Mouse (Mus musculus): ENCODE data around the gene Coro1c.
"Not testable (repeated sequence)": the region's sequence is repeated elsewhere in the genome, so short reads cannot be mapped to it uniquely, and the experiment has no call there.

Coro1c gene

GRCm38 (mm10) chr5:113828481-113828880 lies 80.1 kb downstream of the Coro1c start:
- no peak for DNase-seq (ENCODE audit: low spot score in 2 of 2)

GRCm38 (mm10) chr5:113827991-113828411 lies 80.6 kb downstream of the Coro1c start:
- no peak for DNase-seq (ENCODE audit: low spot score in 2 of 2)

GRCm38 (mm10) chr5:113826619-113827018 lies 81.9 kb downstream of the Coro1c start:
- DNase-seq (ENCODE audit: low spot score in 2 of 2), result no peak

GRCm38 (mm10) chr5:113825558-113825957 lies 83.0 kb downstream of the Coro1c start:
- no peak for DNase-seq (ENCODE audit: low spot score in 2 of 2)

GRCm38 (mm10) chr5:113824228-113824627 lies 84.3 kb downstream of the Coro1c start:
- no peak for DNase-seq (ENCODE audit: low spot score in 2 of 2)

GRCm38 (mm10) chr5:113818572-113818971 lies 90.0 kb downstream of the Coro1c start:
- DNase-seq (ENCODE audit: low spot score in 2 of 2), result no peak

GRCm38 (mm10) chr5:113815638-113816152 lies 92.9 kb downstream of the Coro1c start:
- peak; percentile 12 to 64 for DNase-seq (ENCODE audit: low spot score in 2 of 2)

GRCm38 (mm10) chr5:113815041-113815389 lies 93.5 kb downstream of the Coro1c start:
- no peak for DNase-seq (ENCODE audit: low spot score in 2 of 2)

GRCm38 (mm10) chr5:113814111-113815040 lies 94.2 kb downstream of the Coro1c start:
- no peak for DNase-seq (ENCODE audit: low spot score in 2 of 2)

GRCm38 (mm10) chr5:113813608-113814007 lies 95.0 kb downstream of the Coro1c start:
- DNase-seq (ENCODE audit: low spot score in 2 of 2), result no peak

- no peak for DNase-seq (ENCODE audit: low spot score in 2 of 2)
Observed at GRCm38 (mm10) chr5:113812638-113813037, 95.9 kb downstream of the Coro1c start.

- DNase-seq (ENCODE audit: low spot score in 2 of 2), result not testable (repeated sequence)
Observed at GRCm38 (mm10) chr5:113811824-113812420, 96.6 kb downstream of the Coro1c start.

- DNase-seq (ENCODE audit: low spot score in 2 of 2), result no peak
Observed at GRCm38 (mm10) chr5:113810111-113810510, 98.4 kb downstream of the Coro1c start.

- DNase-seq (ENCODE audit: low spot score in 2 of 2), result no peak
Observed at GRCm38 (mm10) chr5:113808177-113808576, 100.4 kb downstream of the Coro1c start.

GRCm38 (mm10) chr5:113807712-113808111 lies 100.8 kb downstream of the Coro1c start:
- no peak for DNase-seq (ENCODE audit: low spot score in 2 of 2)

GRCm38 (mm10) chr5:113806414-113806813 lies 102.1 kb downstream of the Coro1c start:
- no peak for DNase-seq (ENCODE audit: low spot score in 2 of 2)

- DNase-seq (ENCODE audit: low spot score in 2 of 2), result no peak
Observed at GRCm38 (mm10) chr5:113805301-113805700, 103.3 kb downstream of the Coro1c start.

GRCm38 (mm10) chr5:113804395-113804966 lies 104.1 kb downstream of the Coro1c start:
- no peak for DNase-seq (ENCODE audit: low spot score in 2 of 2)

- DNase-seq (ENCODE audit: low spot score in 2 of 2), result peak in 1 of 2 experiments; percentile 59
Observed at GRCm38 (mm10) chr5:113800280-113800679, 108.3 kb downstream of the Coro1c start, which contains the start of gene Tmem119. Tmem119 (minus strand) TSS chr5:113800516.

GRCm38 (mm10) chr5:113799691-113800090 lies 108.9 kb downstream of the Coro1c start:
- DNase-seq (ENCODE audit: low spot score in 2 of 2), result no peak

GRCm38 (mm10) chr5:113798525-113798924 lies 110.0 kb downstream of the Coro1c start:
- no peak for DNase-seq (ENCODE audit: low spot score in 2 of 2)

GRCm38 (mm10) chr5:113797149-113797882 lies 111.2 kb downstream of the Coro1c start:
- no peak for DNase-seq (ENCODE audit: low spot score in 2 of 2)
